Comparison of ENCODE assay signal across 10 mouse cellular contexts in genomic region chr10:21998503-21999180, GRCm38 (mm10).
DNase-seq lines count a peak whose midpoint lies in the region; ATAC-seq and TF ChIP-seq lines count a peak whose summit lies in the region.
"Had no signal": no experiment of that assay in that cellular context is flagged by ENCODE, and none has a peak within 500 bp of the region (broad histone marks: within the 10 kb centered on the region; RNA-seq: fewer than 3 reads in every experiment).

No protein-coding gene starts in this region.

- no peak for ATAC-seq in heart, embryonic 12.5 days (ENCODE audit: insufficient number of reproducible peaks, low FRiP score)
- ATAC-seq in heart, embryonic 13.5 days (ENCODE audit: extremely low read depth, insufficient number of reproducible peaks, low FRiP score, low TSS enrichment): no peak
- no peak for ATAC-seq in liver, embryonic 13.5 days (ENCODE audit: low read depth)
- no peak for ATAC-seq in cerebellum, adult (ENCODE audit: insufficient number of reproducible peaks, low FRiP score, low TSS enrichment)
- ATAC-seq: Patski had no signal

- TF ChIP-seq CTCF in E14TG2a.4 (conservative IDR thresholded peaks at IDR 0.05; ENCODE audit: low read length): no peak

- no peak overlapping the region for H3K27ac ChIP-seq in heart, embryonic 12.5 days (ENCODE audit: poor library complexity, severe bottlenecking)
- no peak overlapping the region for H3K27ac ChIP-seq in heart, embryonic 13.5 days (replicated peaks)
- no peak overlapping the region for H3K27ac ChIP-seq in liver, embryonic 13.5 days

- H3K9ac ChIP-seq in heart, embryonic 12.5 days: no peak overlapping the region
- H3K9ac ChIP-seq in heart, embryonic 13.5 days: peak overlapping the region; percentile 3; the same call in 1 of the 2 replicates
- no peak overlapping the region for H3K9ac ChIP-seq in liver, embryonic 13.5 days

- H3K36me3 ChIP-seq in heart, embryonic 12.5 days: peaks cover 26% of the 10 kb centered on the region
- H3K36me3 ChIP-seq in E14TG2a.4 (ENCODE audit: insufficient read depth, low read length): peaks cover 52% of the 10 kb centered on the region
- peaks cover 29% of the 10 kb centered on the region for H3K36me3 ChIP-seq in heart, embryonic 13.5 days
- peaks cover 17% of the 10 kb centered on the region for H3K36me3 ChIP-seq in liver, embryonic 13.5 days

- H3K4me1 ChIP-seq in heart, embryonic 12.5 days (replicated peaks): peaks cover 18% of the 10 kb centered on the region
- peaks cover 43% of the 10 kb centered on the region for H3K4me1 ChIP-seq in E14TG2a.4 (replicated peaks; ENCODE audit: low read depth, low read length)
- peaks cover 23% of the 10 kb centered on the region; the same call in 1 of the 2 replicates for H3K4me1 ChIP-seq in heart, embryonic 13.5 days
- peaks cover 17% of the 10 kb centered on the region for H3K4me1 ChIP-seq in liver, embryonic 13.5 days (replicated peaks)

- H3K4me3 ChIP-seq in heart, embryonic 12.5 days: peak overlapping the region; percentile 5
- peak overlapping the region; percentile 91 for H3K4me3 ChIP-seq in E14TG2a.4 (replicated peaks; ENCODE audit: low read length)
- H3K4me3 ChIP-seq in heart, embryonic 13.5 days: peak overlapping the region; percentile 28
- H3K4me3 ChIP-seq in liver, embryonic 13.5 days (replicated peaks): 0 out of 2 replicates have a peak overlapping the region, but pooled peaks have one; percentile 6

- no peak for DNase-seq in heart, adult 9 months (ENCODE audit: low spot score in 2 of 2)
- DNase-seq in liver, embryonic 13.5 days: no peak
- no peak for DNase-seq in T-cell, adult 2 months (ENCODE audit: low spot score)
- no peak for DNase-seq in adrenal gland, postnatal 36 days
- DNase-seq: thymus, adult 18-20 months had no signal

- no peaks in the 10 kb centered on the region for H3K9me3 ChIP-seq in heart, embryonic 12.5 days (replicated peaks)
- no peaks in the 10 kb centered on the region for H3K9me3 ChIP-seq in E14TG2a.4 (ENCODE audit: low read length)
- H3K9me3 ChIP-seq in heart, embryonic 13.5 days: no peaks in the 10 kb centered on the region
- H3K9me3 ChIP-seq in liver, embryonic 13.5 days (replicated peaks): no peaks in the 10 kb centered on the region

- H3K4me2 ChIP-seq in heart, embryonic 12.5 days: peak overlapping the region; percentile 49
- H3K4me2 ChIP-seq in heart, embryonic 13.5 days: peak overlapping the region; percentile 92
- H3K4me2 ChIP-seq in liver, embryonic 13.5 days: 0 out of 2 replicates have a peak overlapping the region, but pooled peaks have one; percentile 10

- H3K27me3 ChIP-seq in heart, embryonic 12.5 days (replicated peaks): no peaks in the 10 kb centered on the region
- no peaks in the 10 kb centered on the region for H3K27me3 ChIP-seq in E14TG2a.4 (ENCODE audit: insufficient read depth, low read length)
- no peaks in the 10 kb centered on the region for H3K27me3 ChIP-seq in heart, embryonic 13.5 days (replicated peaks)
- peaks cover 7% of the 10 kb centered on the region for H3K27me3 ChIP-seq in liver, embryonic 13.5 days
- H3K27me3 ChIP-seq: Patski had no signal

- WGBS in heart, embryonic 12.5 days: 70% methylated on average over 28 of the region's 28 CpGs
- WGBS in heart, embryonic 13.5 days: 72% methylated on average over 28 of the region's 28 CpGs
- 77% methylated on average over 28 of the region's 28 CpGs for WGBS in liver, embryonic 13.5 days (ENCODE audit: insufficient replicate concordance)

Comparison
In these comparisons a context has a peak if more than half of its experiments do, and no peak if none do; other contexts are left out.
1. H3K4me2 ChIP-seq: peak in every context shown above with its lines; median percentile 92 in heart, embryonic 13.5 days; 49 in heart, embryonic 12.5 days; 10 in liver, embryonic 13.5 days.
2. H3K4me3 ChIP-seq: peak in every context shown above with its lines; median percentile 91 in E14TG2a.4; 28 in heart, embryonic 13.5 days; 6 in liver, embryonic 13.5 days; 5 in heart, embryonic 12.5 days.